Mouse (Mus musculus) heart, postnatal 14 days (tissue): Measurements from ENCODE around the gene B3galt4. TPM values are rescaled to one million over a fixed set of nuclear protein-coding genes. Genes with fewer than 3 reads are reported as not detected.
"Not testable (repeated sequence)": the region's sequence is repeated elsewhere in the genome, so short reads cannot be mapped to it uniquely, and the experiment has no call there.

Experiments used
- DNase-seq, 2 experiments: peaks; one replicate each; pipeline ENCODE4 v3.0.0; 2021 to 2022
- intact Hi-C: fragments of 180-260 bp; cut with DNase I; formaldehyde crosslinking; loops from one replicate; pipeline ENCODE4 v1.15.1; 2025
- long read RNA-seq, 2 experiments: library from polyadenylated mRNA; stranded (forward); transcript quantifications; one replicate each; pipeline ENCODE4 v2.0.0; 2021
- total RNA-seq, 2 experiments: library from RNA; stranded (reverse); gene quantifications; 2 replicates each; pipeline ENCODE4 v1.2.3; 2021

The B3galt4 gene
- total RNA-seq: 1 to 10 TPM; 2.2 to 2.9 TPM
- long read RNA-seq, experiment 1: 0 reads
- long read RNA-seq, experiment 2: 0 reads

DNA sequence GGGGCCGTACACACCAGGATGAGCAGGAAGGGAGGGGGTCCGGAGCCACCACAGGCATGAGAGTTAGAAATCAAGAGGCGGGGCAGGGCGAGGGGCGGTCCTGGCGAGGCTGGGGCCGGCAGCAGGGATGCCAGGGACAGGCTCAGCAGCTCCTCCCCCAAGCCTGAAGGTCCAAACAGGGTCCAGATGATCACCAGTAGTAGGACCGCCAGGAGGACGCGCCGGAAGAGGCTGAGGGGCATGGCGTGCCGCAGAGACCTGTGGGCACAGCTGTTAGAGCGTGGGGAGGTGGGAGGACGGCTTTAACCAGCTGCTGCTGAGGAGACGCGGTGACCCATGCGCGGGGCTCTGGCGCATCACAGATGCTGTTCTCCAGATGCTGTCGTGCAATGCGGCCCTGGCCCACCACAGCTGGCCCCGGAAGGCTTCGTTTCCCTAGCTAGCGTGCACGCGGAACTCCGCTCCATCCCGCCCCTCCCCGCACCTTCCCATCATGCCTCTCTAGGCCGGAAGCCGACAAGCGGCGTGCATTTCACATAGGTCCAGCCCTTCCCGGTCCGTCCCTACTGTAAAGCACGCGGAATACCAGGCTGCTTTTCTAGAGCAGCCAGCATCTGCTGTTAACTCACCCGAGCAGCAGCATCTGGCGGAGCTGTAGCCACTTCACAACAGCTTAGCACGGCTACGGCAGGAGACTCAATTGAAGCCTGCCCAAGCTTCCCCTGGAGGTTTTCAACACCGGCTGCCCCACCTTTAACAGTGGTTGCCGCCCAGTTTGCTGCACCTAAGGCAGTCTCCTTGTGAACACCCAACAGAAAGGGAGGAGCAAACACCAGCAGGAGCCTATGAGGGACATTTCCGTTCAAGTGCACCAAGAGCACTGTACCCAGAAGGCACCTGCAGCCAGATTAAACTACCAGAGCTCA lies at the start of gene B3galt4:
Gene B3galt4 (minus strand): TSS at position 468 of the 926 bp plus-strand sequence.
- peak; percentile 72 to 78 for DNase-seq
- intact Hi-C loops: no loop called here

DNA sequence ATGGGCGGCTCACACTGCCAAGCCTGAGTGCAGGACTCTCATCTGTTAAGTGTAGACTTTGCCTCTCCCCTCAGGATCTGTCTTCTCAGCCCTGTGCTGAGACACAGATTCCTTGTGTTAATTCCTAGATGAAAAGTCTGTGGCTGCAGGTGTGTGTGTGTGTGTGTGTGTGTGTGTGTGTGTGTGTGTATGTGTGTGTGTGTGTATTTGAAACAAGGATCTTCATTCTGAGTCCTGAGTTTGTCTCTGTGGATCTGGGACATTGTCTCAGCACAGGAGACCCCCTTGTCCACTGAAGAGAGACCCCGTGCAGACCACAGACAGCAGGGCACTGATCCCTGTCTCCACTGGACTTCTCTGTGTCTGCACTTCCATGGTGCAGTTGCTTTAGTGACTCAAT lies 49.5 kb upstream of the B3galt4 start:
- DNase-seq: not testable (repeated sequence)
- intact Hi-C loops: loop anchor here (5.0 kb wide), 1 partner anchor 33 kb away; no protein-coding TSS in a partner anchor

DNA sequence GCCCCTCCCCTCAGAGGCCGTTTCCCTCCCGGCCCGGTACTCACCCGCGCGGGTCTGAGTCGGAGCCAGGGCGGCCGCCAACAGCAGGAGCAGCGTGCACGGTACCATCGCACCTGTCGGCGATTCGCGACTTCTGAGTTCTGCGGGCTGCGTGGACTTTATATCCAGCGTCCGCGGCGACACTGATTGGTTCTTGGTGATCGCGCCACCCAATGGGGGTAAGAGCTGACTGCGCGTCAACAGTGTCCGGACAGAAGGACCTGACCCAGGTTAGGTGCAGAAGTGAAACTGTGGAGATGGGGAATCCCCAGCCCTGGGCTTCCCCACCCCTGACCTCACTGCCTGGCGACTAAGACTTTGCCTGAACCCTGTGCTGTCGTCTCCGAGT lies 48.9 kb upstream of the B3galt4 start, which contains the start of gene H2-K1:
Gene H2-K1 (minus strand): TSS at position 198 of the 388 bp plus-strand sequence.
- DNase-seq: peak; percentile 87 to 92
- intact Hi-C loops: loop anchor here (5.0 kb wide), 1 partner anchor 33 kb away; no protein-coding TSS in a partner anchor

DNA sequence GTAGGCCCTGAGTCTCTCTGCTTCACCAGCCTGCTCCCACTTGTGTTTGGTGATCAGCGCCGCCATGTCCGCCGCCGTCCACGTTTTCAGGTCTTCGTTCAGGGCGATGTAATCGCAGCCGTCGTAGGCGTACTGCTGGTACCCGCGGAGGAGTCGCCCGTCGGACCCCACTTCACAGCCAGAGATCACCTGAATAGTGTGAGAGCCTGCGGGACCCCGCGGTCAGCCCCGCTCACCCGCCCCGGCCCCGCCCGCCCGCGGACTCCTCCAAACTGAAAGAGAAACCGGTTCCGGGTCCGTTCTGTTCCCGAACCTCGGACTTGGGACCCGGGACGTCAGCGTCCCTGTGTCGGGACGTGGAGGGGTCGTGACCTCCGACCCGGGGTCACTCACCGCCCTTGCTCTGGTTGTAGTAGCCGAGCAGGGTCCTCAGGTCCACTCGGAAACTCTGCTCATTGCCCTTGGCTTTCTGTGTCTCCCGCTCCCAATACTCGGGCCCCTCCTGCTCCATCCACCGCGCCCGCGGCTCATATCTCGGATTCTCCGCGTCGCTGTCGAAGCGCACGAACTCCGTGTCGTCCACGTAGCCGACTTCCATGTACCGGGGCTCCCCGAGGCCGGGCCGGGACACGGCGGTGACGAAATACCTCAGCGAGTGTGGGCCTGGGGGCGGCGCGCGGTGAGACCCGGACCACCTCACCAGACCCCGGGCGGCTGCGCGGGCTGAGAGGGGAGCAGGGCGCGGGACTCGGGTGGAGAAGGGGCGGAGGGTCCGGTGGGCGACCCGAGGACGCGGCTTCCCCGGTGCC lies 48.3 kb upstream of the B3galt4 start:
- intact Hi-C loops: loop anchor here (5.0 kb wide), 1 partner anchor 32 kb away; no protein-coding TSS in a partner anchor
- peak; percentile 29 to 34 for DNase-seq

DNA sequence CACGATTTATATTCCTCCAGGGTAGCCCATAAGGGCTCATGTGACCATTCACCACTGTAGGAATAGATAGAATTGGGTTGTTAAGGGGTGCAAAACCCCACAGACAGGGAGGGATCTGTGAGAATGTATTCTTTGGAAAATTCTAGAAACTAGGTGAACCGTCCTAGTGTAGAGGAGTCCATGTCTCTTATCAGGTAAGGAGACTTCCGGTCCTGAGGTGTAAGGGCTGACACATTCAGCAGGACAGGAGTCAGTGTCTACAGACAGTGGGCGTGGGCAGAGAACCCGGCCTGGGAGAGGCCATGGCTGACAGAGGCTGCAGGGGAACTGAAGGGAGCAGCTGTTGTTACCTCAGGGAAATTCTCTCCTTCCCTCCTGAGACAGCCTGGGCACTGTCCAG lies 47.4 kb upstream of the B3galt4 start:
- DNase-seq, intact Hi-C loops: not testable (repeated sequence)

DNA sequence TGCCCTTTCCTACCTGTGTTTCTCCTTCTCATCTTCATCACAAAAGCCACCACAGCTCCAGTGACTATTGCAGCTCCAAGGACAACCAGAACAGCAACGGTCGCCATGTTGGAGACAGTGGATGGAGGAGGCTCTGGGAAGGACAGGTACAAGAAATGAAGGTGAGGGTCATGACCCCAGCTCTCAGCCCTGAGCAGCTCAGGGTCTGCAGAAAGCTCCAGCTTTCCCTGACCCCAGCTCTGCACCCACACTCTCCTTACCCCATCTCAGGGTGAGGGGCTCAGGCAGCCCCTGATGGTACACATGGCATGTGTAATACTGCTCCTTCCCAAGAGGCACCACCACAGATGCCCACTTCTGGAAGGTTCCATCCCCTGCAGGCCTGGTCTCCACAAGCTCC lies 45.7 kb upstream of the B3galt4 start:
- intact Hi-C loops, DNase-seq: not testable (repeated sequence)

DNA sequence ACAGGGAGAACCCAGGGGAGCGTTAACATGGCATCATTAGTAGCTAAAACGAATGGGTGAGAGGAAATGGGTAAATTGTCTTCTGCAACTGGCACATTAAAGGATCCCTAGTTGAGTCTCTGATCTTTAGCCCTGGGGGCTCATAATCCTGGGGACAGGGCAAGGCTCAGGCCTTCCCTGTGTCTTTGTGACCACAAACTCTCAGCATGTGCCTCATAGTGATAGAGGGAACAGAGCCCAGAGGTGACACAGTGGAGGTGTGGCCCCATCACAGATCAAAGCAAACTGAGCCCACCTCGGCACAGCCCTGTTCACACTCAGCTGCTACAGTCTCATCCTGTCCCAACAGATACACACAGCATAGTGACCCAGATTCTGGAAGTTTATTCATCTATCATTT lies 44.4 kb upstream of the B3galt4 start:
- intact Hi-C loops: no loop called here
- no peak for DNase-seq

DNA sequence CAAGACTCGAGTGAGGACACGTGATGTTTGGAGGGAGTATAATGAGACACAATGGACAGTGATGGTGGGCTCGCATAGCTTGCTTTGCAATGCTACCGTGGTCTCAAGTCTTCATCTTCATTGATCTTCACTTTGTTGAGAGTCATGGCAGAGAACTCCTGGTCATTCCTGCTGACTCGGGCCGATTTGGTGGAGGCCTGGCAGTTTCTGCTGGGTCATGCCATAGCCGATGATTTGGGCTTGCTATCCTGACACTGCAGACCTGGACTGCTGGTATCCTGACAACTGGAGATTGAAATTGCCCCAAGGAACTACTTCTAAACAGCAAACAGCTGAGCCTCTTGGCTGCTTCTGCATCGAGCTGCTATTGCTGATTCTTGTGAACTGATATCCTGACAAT lies 43.7 kb upstream of the B3galt4 start:
- intact Hi-C loops: no loop called here
- no peak for DNase-seq

DNA sequence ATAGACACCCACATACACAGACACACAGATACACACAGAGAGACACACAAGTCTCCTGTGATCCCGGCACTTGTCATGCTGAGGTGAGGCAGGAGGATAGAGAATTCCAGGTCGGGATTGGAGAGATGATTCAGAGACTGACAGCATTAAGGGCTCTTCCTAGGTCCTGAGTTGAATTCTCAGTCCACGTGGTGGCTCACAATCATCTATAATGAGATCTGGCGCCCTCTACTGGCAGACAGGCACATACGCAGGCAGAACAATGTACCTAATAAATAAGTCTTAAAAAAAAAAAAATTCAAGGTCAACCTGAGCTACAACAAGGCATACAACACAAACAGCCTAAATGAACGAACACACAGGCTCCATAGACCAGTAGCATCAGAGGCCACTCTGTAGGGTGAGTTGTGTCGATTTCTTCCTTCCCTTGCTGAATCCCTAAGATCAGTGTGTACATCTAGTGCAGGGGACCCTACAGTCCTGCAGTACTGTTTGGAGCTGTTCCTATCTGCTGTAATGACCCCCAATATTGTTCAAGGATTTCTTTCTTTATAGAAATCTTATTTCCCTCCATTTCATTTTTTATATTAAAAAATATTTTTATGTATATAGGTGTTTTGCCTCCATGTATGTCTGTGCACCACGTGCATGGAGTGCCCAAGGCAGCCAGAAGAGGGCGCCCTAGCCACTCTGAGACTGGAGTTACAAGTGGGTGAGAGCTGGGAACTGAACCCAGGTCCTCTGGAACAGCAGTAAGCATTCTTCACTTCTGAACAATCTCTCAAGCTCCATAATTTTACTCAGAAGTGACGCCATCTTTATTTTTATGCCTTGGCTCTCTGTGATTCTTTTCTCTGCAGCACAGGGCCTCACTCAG lies 40.7 kb upstream of the B3galt4 start:
- DNase-seq: peak; percentile 53 to 76
- intact Hi-C loops: no loop called here

DNA sequence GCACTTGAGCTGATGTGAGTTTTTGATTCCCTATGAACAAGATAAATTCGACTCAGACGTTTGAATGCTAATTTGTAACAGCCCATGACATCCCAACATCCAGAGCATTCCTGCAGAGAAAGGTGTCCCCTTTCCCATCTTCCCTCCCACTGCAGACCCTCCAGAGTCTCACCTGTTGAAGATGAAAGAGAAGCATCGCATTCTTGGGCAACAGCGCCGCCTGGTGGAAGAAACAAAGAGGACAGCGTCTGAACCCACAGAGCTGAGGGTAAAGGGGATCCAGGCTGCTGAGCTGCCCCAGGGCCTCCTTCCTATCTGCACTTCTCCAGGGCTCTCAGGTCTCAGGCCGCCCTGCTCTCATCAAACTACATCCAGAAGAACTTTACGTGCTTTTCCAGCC lies 30.8 kb upstream of the B3galt4 start:
- DNase-seq: peak; percentile 68 to 77
- intact Hi-C loops: loop anchor here (1.0 kb wide), 1 partner anchor 14 kb away; no protein-coding TSS in a partner anchor

DNA sequence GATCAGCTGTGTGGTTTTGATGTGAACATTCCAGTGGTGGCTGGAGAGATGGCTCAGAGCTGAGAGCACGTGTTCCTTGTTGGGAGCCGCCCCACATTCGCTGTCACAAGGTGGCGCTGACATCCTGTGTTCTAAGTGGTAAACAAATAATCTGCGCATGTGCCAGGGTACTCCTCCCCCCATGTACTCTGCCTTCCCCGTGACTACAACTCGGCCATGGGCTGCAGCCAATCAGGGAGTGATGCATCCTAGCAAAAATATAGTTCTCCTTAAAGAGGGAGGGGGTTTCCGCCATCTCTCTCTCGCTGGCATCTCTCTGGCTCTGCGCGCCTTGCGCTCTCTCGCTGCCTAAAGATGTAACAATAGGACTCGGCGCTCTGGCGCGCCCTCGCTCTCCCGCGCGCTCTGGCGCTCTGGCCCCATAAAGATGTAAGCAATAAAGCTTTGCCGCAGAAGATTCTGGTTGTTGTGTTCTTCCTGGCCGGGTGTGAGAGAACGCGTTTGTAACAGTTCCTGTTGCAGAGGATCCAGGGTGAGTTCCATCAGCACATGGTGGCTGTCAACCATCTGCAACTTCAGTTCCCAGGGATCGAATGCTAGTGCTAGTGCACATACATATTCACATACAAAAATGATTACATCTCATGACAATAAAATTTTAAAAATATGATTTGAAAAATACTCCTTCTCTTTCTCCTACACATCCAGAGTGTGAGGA lies 30.1 kb upstream of the B3galt4 start:
- DNase-seq: peak; percentile 83 to 88
- intact Hi-C loops: not testable (repeated sequence)

DNA sequence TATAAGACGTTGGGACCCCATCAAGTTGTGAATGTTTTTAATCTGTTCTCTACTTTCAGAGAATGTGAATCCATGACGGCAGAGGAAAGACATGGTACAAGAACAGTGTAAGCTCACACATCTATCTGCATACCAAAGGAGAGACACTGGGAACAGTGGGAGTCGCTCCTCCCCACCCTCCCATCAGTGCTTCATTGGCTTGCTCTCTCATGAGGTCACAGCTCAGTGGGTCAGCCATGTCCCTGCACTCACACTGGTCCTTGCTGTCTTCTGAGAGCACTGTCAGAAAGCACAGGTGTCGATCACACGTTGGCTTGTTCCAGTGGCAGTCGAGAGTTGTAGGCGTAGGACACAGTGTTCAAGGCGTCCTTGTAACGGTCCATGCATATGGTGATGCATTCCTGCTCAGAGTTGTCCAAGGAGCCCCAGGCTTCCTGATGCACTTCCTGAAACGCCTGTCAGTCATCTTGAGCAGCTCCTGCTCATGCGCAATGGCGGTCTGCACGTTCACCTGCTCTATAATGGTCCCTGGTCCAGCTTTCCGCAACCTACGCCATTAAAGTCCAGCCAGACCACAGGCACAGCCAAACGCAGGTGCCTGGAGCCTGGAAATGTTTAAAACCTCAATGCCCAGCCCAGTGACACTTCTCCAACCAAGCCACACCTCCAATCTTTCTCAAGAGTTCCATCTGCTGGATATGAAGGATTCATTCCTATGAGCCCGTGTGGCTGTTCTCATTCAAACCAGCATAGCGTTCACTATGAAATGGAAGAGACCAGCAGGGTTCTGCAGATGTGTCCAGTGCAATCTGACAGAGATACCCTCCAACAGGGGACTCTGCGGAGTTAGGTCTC lies 29.1 kb upstream of the B3galt4 start:
- DNase-seq: no peak
- intact Hi-C loops: no loop called here

DNA sequence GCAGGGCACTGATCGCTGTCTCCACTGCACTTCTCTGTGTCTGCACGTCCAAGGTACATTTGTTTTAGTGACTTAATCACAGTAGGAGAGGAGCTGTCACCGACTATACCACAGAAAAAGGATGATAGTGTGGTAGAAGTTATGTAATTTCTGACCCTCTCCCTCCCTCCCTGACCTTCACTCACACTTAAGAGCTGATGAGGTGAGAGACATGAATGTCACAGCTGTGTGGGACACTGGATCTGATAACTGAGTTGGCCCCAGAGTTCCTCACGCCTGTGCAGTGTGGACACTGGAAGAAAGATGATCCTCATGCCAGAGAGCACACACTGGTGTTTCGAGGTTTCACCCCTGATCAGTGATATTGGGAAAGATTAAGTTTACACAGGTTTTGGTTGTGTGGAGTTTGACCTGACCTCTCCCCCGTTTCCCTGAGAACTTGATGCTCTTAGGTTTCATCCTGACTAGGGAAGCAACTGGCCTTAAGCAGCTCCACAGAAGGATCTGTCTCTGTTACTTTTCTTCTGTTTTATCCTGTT lies 28.3 kb upstream of the B3galt4 start:
- DNase-seq: no peak
- intact Hi-C loops: no loop called here

DNA sequence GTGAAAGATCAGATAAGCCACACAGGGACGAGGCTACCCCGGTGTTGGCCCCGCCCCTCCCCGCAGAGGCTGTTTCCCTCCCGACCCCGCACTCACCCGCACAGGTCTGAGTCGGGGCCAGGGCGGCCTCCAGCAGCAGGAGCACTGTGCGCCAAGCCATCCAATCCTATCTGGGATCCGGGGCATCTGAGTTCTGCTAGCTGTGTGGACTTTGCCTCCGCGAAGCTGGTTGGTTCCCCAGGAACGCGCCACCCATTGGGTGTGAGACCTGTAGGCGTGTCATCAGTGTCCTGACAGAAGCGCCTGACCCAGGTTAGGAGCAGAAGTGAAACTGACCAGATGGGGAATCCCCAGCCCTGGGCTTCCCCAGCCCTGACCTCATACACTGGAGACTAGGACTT lies 27.3 kb upstream of the B3galt4 start:
- intact Hi-C loops: no loop called here
- peak; percentile 69 to 74 for DNase-seq

DNA sequence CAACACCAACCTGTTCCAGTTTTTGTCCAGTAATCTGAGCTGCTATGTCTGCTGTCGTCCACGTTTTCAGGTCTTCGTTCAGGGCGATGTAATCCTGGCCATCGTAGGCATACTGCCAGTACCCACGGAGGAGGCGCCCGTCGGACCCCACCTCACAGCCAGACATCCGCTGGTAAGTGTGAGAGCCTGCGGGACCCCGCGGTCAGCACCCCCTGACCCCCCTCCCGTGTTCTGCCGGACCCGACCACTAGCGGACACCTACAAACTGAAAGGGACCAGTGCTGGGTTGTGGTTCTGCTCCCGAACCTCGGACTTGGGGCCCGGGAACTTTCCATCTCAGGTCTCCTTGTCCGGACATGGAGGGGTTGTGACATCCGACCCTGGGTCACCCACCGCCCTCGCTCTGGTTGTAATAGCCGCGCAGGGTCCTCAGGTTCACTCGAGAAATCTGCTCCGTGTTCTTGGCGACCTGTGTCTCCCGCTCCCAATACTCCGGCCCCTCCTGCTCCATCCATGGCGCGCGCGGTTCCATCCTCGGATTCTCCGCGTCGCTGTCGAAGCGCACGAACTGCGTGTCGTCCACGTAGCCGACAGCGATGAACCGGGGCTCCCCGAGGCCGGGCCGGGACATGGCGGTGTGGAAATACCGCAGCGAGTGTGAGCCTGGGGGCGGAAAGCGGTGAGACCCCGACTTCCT lies 26.7 kb upstream of the B3galt4 start:
- no peak for DNase-seq
- intact Hi-C loops: no loop called here

DNA sequence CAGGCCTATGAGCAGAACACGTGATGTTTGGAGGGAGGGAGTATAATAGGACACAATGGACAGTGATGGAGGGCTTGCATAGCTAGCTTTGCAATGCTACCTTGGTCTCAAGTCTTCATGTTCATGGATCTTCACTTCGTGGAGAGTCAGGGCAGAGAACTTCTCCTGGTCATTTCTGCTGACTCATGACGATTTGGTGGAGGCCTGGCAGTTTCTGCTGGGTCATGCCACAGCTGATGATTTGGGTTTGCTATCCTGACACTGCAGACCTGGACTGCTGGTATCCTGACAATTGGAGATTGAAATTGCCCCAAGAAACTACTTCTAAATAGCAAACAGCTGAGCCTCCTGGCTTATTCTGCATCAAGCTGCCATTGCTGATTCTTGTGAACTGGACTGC lies 22.3 kb upstream of the B3galt4 start:
- DNase-seq: no peak
- intact Hi-C loops: no loop called here

DNA sequence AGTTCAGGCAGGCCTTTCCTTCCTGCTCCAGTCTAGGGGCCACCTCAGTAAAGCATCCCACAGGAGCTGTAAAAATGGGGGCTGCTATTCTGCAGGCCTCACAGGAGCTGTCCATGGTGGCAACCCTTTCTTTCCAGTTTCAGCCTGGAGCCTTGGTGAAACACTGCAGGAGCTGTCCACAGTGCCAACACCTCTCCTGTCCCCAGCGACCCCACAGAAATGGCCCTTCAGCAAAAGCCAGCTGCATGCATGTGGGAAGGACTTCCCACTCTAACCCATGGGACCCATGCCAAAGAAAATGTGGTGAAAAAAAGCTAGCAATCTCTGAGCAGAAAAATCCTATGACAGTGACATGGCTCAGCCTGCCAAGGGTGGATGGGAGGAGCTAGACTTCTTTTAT lies 21.4 kb upstream of the B3galt4 start:
- intact Hi-C loops: no loop called here
- DNase-seq: peak in 1 of 2 experiments; percentile 52
